Mouse (Mus musculus) neural tube, embryonic 12.5 days (tissue): ENCODE measurements around the gene Ube2e3. TPM values are rescaled to one million over a fixed set of nuclear protein-coding genes. Genes with fewer than 3 reads are reported as not detected.
A peak's percentile ranks its signal among the peaks of the same experiment; 100 is the strongest.

Source experiments
- ATAC-seq: fragments of 200-750 bp; cut with Nextera tagmentation; 2 replicates; pipeline ENCODE4 v1.8.0; 2017; ENCODE audit warnings: low read depth, mild to moderate bottlenecking, moderate TSS enrichment, moderate library complexity; ENCODE audit not compliant: low FRiP score
- H3K27ac ChIP-seq: fragments of 300-500 bp; sonication (generic); 2 replicates; pipeline ENCODE4 v1.5.1; 2016
- H3K27me3 ChIP-seq: fragments of 300-500 bp; sonication (generic); replicated peaks from 2 replicates; pipeline ENCODE4 v1.6.1; 2016; ENCODE audit warnings: mild to moderate bottlenecking
- H3K36me3 ChIP-seq: fragments of 300-500 bp; sonication (generic); 2 replicates; pipeline ENCODE4 v1.6.1; 2016; ENCODE audit warnings: mild to moderate bottlenecking
- H3K4me1 ChIP-seq: fragments of 300-500 bp; sonication (generic); 2 replicates; pipeline ENCODE4 v1.6.1; 2016
- H3K4me2 ChIP-seq: fragments of 300-500 bp; sonication (generic); replicated peaks from 2 replicates; pipeline ENCODE4 v1.6.1; 2016; ENCODE audit warnings: mild to moderate bottlenecking
- H3K4me3 ChIP-seq: fragments of 300-500 bp; sonication (generic); 2 replicates; pipeline ENCODE4 v1.5.1; 2016
- H3K9ac ChIP-seq: fragments of 300-500 bp; sonication (generic); 2 replicates; pipeline ENCODE4 v1.6.1; 2016; ENCODE audit warnings: mild to moderate bottlenecking
- H3K9me3 ChIP-seq: fragments of 300-500 bp; sonication (generic); 2 replicates; pipeline ENCODE4 v1.6.1; 2016; ENCODE audit warnings: mild to moderate bottlenecking
- WGBS: fragments of 180-500 bp; shearing (Covaris S2); methylation state at CpG from one replicate; pipeline ENCODE4 v1.1.7; 2016; 5-methylcytosine and 5-hydroxymethylcytosine counted together
- polyA plus RNA-seq: library from polyadenylated mRNA; unstranded; fragments of >200 nt; fragmentation: Nextera tagmentation; extraction: Ambion mirVana; gene quantifications from 2 replicates; pipeline ENCODE4 v1.2.1, GENCODE M21; 2016

The Ube2e3 gene
- polyA plus RNA-seq, 1 experiment from 2014 or later = 252 TPM

- peak overlapping the region; percentile 97 for H3K27ac ChIP-seq
- H3K27me3 ChIP-seq = no peaks in the 10 kb centered on the region
- H3K9ac ChIP-seq = peak overlapping the region; percentile 97
- peaks cover 17% of the 10 kb centered on the region for H3K4me1 ChIP-seq
- H3K36me3 ChIP-seq = no peaks in the 10 kb centered on the region
- H3K4me3 ChIP-seq = peak overlapping the region; percentile 86
- peak; percentile 73 for ATAC-seq
- peak overlapping the region; percentile 71 for H3K4me2 ChIP-seq
- H3K9me3 ChIP-seq = no peaks in the 10 kb centered on the region
- WGBS = under 1% methylated on average over 43 of the region's 44 CpGs
Observed at GRCm38 (mm10) chr2:78868511-78868854, 559 bp downstream of the Ube2e3 start.

GRCm38 (mm10) chr2:78868951-78869720 is 1.2 kb downstream of the Ube2e3 start:
- WGBS = under 1% methylated on average over 91 of the region's 114 CpGs
- ATAC-seq = peak; percentile 97
- Histone ChIP-seq H3K9ac (peak overlapping the region; percentile 97), H3K9me3 (no peaks in the 10 kb centered on the region), H3K4me1 (peaks cover 21% of the 10 kb centered on the region), H3K27me3 (no peaks in the 10 kb centered on the region), H3K27ac (peak overlapping the region; percentile 97), H3K36me3 (no peaks in the 10 kb centered on the region), H3K4me2 (peak overlapping the region; percentile 71), H3K4me3 (peak overlapping the region; percentile 86)

DNA sequence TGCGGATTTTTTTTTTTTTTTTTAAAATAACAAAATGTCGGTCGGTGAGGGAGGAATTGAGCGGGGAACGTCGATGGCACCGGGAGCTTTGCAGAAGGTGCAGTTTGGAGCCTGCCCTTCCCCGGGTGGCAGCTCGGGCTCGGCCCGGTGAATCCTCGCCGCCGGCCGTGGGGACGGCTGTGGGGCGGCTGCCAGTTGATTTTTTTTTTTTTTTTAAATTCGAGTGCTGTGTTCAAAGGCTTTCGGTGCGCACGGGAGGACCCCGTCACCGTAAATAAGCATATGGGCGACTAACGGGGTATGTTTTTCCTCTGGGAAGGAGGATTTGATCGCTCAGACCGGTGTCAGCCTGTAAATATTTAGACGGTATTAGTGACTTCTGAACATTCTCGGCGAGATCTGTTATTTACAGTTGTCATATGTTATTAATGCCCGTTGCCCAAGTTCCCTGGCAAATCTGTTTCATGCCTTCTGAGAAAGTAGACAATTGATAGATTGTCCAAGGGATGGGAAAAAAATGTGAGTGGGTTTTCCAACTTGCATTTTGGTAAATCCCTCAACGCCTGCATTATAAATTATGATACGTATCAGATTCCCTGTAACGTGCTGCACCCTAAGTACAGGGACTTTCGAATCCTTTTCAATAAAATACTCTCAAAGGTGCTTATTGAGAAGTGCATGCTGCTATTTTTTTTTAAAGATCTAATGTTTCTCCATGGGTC is 2.0 kb downstream of the Ube2e3 start:
- ATAC-seq = no peak
- H3K27me3 ChIP-seq = no peaks in the 10 kb centered on the region
- H3K27ac ChIP-seq = peak overlapping the region; percentile 97
- H3K4me2 ChIP-seq = peak overlapping the region; percentile 71
- H3K9me3 ChIP-seq = no peaks in the 10 kb centered on the region
- peak overlapping the region; percentile 86 for H3K4me3 ChIP-seq
- peak overlapping the region; percentile 97 for H3K9ac ChIP-seq
- no peaks in the 10 kb centered on the region for H3K36me3 ChIP-seq
- WGBS = 2% methylated on average over 35 of the region's 35 CpGs
- H3K4me1 ChIP-seq = peaks cover 25% of the 10 kb centered on the region

GRCm38 (mm10) chr2:78870443-78871025 is 2.6 kb downstream of the Ube2e3 start:
- H3K4me3 ChIP-seq = peak overlapping the region; percentile 86
- no peak overlapping the region for H3K27ac ChIP-seq
- WGBS = 12% methylated on average over 10 of the region's 10 CpGs
- peaks cover 29% of the 10 kb centered on the region for H3K4me1 ChIP-seq
- H3K9me3 ChIP-seq = no peaks in the 10 kb centered on the region
- no peaks in the 10 kb centered on the region for H3K36me3 ChIP-seq
- no peaks in the 10 kb centered on the region for H3K27me3 ChIP-seq
- H3K9ac ChIP-seq = peak overlapping the region; percentile 97
- no peak for ATAC-seq
- peak overlapping the region; percentile 71 for H3K4me2 ChIP-seq

DNA sequence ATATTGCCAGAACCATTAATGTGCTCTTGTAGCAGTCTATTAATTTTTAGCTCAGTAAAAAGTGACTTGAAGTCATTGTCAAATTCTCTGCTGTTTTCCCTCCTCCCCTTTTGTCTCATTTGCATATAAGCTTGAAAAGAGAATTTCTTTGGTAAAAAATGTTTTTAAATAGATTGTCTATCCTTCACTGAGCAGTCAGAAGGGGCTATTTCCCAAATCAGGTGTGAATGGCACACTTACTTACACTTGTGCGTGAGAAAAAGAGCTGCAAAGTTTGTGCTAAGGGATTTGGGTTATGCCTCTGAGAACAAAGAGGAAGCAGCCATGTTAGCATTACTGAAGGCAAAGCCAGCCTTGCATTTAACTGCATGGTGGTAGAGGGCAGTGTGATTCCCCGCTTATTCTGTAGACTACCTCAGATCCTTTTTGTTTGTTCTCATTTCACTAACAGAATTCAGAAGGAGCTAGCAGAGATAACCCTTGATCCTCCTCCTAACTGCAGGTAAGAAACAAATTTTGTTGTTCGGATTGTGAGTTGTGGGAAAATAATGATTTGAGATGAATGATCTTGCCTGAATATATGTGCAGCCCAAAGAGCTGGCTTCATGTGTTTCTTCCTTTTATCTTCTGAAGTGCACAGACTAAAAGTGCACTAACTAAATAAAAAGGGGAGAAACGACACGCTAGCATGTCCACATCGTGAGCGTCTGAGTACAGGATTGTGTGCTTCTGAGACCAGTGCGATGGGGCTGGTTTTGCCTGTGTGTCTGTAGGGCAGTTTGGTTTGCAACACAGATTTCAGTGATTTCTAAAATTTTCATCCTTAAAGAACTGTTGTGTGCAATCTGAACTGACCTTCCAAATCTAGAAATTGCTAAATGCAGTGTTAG is 4.3 kb downstream of the Ube2e3 start:
- H3K4me2 ChIP-seq = peak overlapping the region; percentile 71
- peak overlapping the region; percentile 61 for H3K9ac ChIP-seq
- peaks cover 31% of the 10 kb centered on the region for H3K4me1 ChIP-seq
- 0 out of 2 replicates have a peak overlapping the region, but pooled peaks have one; percentile 1 for H3K27ac ChIP-seq
- no peaks in the 10 kb centered on the region for H3K36me3 ChIP-seq
- peak overlapping the region; percentile 37 for H3K4me3 ChIP-seq
- 22% methylated on average over 8 of the region's 8 CpGs for WGBS
- H3K9me3 ChIP-seq = no peaks in the 10 kb centered on the region
- no peaks in the 10 kb centered on the region for H3K27me3 ChIP-seq
- ATAC-seq = no peak

DNA sequence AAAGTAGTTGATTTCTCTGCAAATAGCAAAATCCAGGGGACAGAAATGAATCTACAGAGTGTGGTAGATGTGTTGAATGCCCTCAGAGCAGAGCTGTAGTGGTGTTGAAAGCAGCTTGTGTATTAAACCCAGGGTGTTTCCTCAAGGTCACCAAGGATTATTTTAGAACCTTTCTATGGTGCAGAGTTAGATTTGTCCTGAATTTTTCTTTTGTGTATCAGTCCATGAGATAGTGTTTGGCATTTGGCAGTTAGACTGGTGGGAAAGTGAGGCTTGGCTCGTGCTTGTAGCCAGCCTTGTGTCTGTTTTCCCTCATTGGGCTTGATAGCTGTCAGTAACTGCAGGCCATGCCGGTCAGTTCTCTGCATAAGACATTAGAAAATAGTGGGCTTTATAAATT is 6.0 kb downstream of the Ube2e3 start:
- no peak for ATAC-seq
- no peak overlapping the region for H3K9ac ChIP-seq
- H3K27ac ChIP-seq = no peak overlapping the region
- no peaks in the 10 kb centered on the region for H3K9me3 ChIP-seq
- H3K27me3 ChIP-seq = no peaks in the 10 kb centered on the region
- H3K4me1 ChIP-seq = peaks cover 31% of the 10 kb centered on the region
- 66% methylated on average over 2 of the region's 2 CpGs for WGBS
- H3K4me3 ChIP-seq = no peak overlapping the region
- peak overlapping the region; percentile 47 for H3K4me2 ChIP-seq
- H3K36me3 ChIP-seq = no peaks in the 10 kb centered on the region

DNA sequence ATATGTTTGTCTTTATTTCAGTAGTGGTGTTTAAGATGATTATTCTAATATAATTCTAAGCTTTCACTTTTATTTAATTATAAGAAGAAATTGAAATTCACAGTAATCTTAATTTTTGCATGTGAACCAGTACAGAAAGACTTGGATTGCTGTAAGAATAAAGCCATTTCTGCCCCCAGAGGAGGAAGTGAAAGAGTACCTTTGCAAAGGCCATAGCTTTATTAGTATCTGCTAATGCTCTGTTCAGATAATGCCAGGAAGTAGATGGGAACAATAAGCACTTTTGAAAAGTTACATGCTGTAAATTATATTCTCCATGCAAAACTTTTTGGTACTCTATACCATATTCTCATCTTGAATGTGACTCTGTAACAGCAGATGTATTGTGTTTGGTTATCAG is 8.1 kb downstream of the Ube2e3 start:
- no peak overlapping the region for H3K4me3 ChIP-seq
- H3K27me3 ChIP-seq = no peaks in the 10 kb centered on the region
- H3K27ac ChIP-seq = no peak overlapping the region
- H3K9me3 ChIP-seq = no peaks in the 10 kb centered on the region
- H3K36me3 ChIP-seq = no peaks in the 10 kb centered on the region
- no peak for ATAC-seq
- no peak overlapping the region for H3K9ac ChIP-seq
- H3K4me2 ChIP-seq = no peak overlapping the region
- H3K4me1 ChIP-seq = peaks cover 24% of the 10 kb centered on the region

DNA sequence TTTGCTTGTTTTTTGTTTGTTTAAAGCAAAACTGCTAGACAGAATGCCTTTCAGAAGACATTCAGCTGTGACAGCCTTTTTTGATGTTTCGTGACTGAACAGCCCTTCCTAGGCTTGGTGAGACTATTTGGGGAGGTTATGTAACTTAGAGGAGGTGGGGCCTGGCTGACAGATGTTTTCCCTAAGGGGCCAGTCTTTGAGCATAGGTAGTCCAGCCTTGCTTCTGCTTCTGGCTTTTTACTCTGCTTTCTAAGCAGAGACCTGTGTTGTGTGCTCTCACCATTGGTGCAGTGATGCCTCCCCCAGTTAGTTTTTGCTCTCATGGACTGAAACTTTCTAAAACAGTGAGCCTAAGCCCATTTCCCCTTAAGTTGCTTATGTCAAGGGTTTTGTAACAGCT is 14.1 kb downstream of the Ube2e3 start:
- H3K4me1 ChIP-seq = peaks cover 7% of the 10 kb centered on the region
- no peaks in the 10 kb centered on the region for H3K9me3 ChIP-seq
- H3K9ac ChIP-seq = no peak overlapping the region
- H3K27ac ChIP-seq = no peak overlapping the region
- no peak overlapping the region for H3K4me3 ChIP-seq
- ATAC-seq = no peak
- no peaks in the 10 kb centered on the region for H3K36me3 ChIP-seq
- H3K27me3 ChIP-seq = no peaks in the 10 kb centered on the region
- 64% methylated on average over 1 of the region's 1 CpGs for WGBS
- no peak overlapping the region for H3K4me2 ChIP-seq

GRCm38 (mm10) chr2:78882743-78883433 is 15.0 kb downstream of the Ube2e3 start:
- Histone ChIP-seq H3K4me3 (no peak overlapping the region), H3K4me1 (peaks cover 7% of the 10 kb centered on the region), H3K4me2 (no peak overlapping the region), H3K9ac (no peak overlapping the region), H3K36me3 (no peaks in the 10 kb centered on the region), H3K9me3 (no peaks in the 10 kb centered on the region), H3K27me3 (no peaks in the 10 kb centered on the region), H3K27ac (no peak overlapping the region)
- 89% methylated on average over 3 of the region's 3 CpGs for WGBS
- no peak for ATAC-seq

DNA sequence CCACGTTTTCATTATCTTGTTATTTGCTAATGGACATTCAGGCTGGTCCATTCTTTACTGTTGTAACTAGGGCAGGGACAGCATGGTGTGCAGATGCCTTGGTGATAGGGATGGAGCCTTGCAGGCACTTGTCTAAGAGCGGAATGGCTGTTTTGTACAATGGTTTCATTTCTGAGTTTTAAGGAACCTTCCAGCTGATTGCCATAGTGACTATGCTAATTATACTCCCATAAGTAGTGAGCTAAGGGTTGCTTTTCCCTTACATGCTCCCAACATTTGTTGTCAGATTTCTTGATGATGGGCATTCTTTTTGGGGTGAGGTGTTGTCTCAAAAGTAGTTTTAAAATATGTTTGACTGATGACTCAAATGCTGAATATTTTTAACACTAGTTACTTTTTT is 18.5 kb downstream of the Ube2e3 start:
- H3K4me3 ChIP-seq = no peak overlapping the region
- no peak overlapping the region for H3K27ac ChIP-seq
- no peaks in the 10 kb centered on the region for H3K9me3 ChIP-seq
- peaks cover 7% of the 10 kb centered on the region; the same call in 1 of the 2 replicates for H3K4me1 ChIP-seq
- H3K27me3 ChIP-seq = no peaks in the 10 kb centered on the region
- no peak overlapping the region for H3K4me2 ChIP-seq
- no peak for ATAC-seq
- H3K9ac ChIP-seq = no peak overlapping the region
- WGBS = 83% methylated on average over 2 of the region's 2 CpGs
- H3K36me3 ChIP-seq = no peaks in the 10 kb centered on the region

- no peak overlapping the region for H3K27ac ChIP-seq
- H3K9ac ChIP-seq = no peak overlapping the region
- H3K4me1 ChIP-seq = peaks cover 7% of the 10 kb centered on the region; the same call in 1 of the 2 replicates
- no peaks in the 10 kb centered on the region for H3K36me3 ChIP-seq
- no peak overlapping the region for H3K4me3 ChIP-seq
- H3K27me3 ChIP-seq = no peaks in the 10 kb centered on the region
- no peak for ATAC-seq
- no peaks in the 10 kb centered on the region for H3K9me3 ChIP-seq
- H3K4me2 ChIP-seq = no peak overlapping the region
- 48% methylated on average over 3 of the region's 3 CpGs for WGBS
Observed at GRCm38 (mm10) chr2:78888190-78888589, 20.3 kb downstream of the Ube2e3 start.
